Mouse (Mus musculus) E14TG2a.4 (cell line): Measurements from ENCODE around the gene Uts2.

Experiments used
- H3K27me3 ChIP-seq: 2 replicates; pipeline ENCODE4 v1.6.1; 2014; ENCODE audit warnings: low read length, control low read depth; ENCODE audit not compliant: insufficient read depth
- H3K36me3 ChIP-seq: 2 replicates; pipeline ENCODE4 v1.6.1; 2014; ENCODE audit warnings: low read length, control low read depth; ENCODE audit not compliant: insufficient read depth
- H3K4me1 ChIP-seq: replicated peaks from 2 replicates; pipeline ENCODE4 v1.6.1; 2014; ENCODE audit warnings: low read depth, low read length, control low read depth
- H3K4me3 ChIP-seq: replicated peaks from 2 replicates; pipeline ENCODE4 v1.5.1; 2014; ENCODE audit warnings: mild to moderate bottlenecking, low read length
- H3K9me3 ChIP-seq: 2 replicates; pipeline ENCODE4 v1.6.1; 2014; ENCODE audit warnings: low read length, control low read depth
- CTCF ChIP-seq: conservative IDR thresholded peaks from 2 replicates; pipeline ENCODE4 v1.5.1; 2014; ENCODE audit warnings: low read length
- NANOG ChIP-seq: IDR thresholded peaks from 2 replicates; pipeline ENCODE4 v1.6.1; 2014; ENCODE audit warnings: borderline replicate concordance, low read length, mixed read lengths
- POU5F1 ChIP-seq: IDR thresholded peaks from 2 replicates; pipeline ENCODE4 v1.6.1; 2014; ENCODE audit warnings: low read length, borderline replicate concordance

The Uts2 gene

DNA sequence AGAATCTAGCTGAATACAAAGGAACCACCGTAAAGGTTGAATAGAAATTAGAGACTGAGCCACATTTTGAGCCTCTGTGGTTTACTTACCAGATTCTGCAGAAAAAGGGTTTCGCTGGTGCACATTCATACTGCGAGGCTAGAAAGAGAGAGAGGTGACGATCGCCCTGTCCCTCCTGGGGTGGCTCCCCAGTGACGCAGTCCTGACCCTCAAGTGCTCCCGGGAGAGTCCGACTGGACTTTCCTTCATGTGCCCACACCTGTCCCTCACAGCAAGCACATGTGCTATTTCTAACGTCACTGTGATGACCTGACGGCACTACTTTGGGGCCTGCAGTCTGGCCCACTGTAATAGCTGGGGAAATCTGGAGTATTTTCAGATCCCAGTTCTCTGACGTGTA, 40.9 kb downstream of the Uts2 start:
- TF ChIP-seq POU5F1, result no peak
- no peak for TF ChIP-seq NANOG
- TF ChIP-seq CTCF, result no peak
- Histone ChIP-seq H3K4me3 (no peak overlapping the region), H3K27me3 (no peaks in the 10 kb centered on the region), H3K36me3 (peaks cover 15% of the 10 kb centered on the region), H3K4me1 (peaks cover 19% of the 10 kb centered on the region), H3K9me3 (no peaks in the 10 kb centered on the region)

- TF ChIP-seq NANOG (peak; percentile 42; the same call in 1 of the 2 replicates), CTCF (no peak), POU5F1 (no peak)
- peaks cover 11% of the 10 kb centered on the region for H3K27me3 ChIP-seq
- H3K36me3 ChIP-seq, result peaks cover 9% of the 10 kb centered on the region; the same call in 1 of the 2 replicates
- H3K4me1 ChIP-seq, result peaks cover 32% of the 10 kb centered on the region
- no peaks in the 10 kb centered on the region for H3K9me3 ChIP-seq
- no peak overlapping the region for H3K4me3 ChIP-seq
These were observed 44.6 kb downstream of the Uts2 start for GRCm38 (mm10) chr4:151041506-151041905.

GRCm38 (mm10) chr4:151043281-151043680, 46.4 kb downstream of the Uts2 start:
- Histone ChIP-seq H3K4me3 (no peak overlapping the region), H3K9me3 (no peaks in the 10 kb centered on the region), H3K4me1 (peaks cover 26% of the 10 kb centered on the region), H3K36me3 (peaks cover 21% of the 10 kb centered on the region), H3K27me3 (peaks cover 11% of the 10 kb centered on the region)
- TF ChIP-seq POU5F1 (no peak), NANOG (no peak), CTCF (no peak)

DNA sequence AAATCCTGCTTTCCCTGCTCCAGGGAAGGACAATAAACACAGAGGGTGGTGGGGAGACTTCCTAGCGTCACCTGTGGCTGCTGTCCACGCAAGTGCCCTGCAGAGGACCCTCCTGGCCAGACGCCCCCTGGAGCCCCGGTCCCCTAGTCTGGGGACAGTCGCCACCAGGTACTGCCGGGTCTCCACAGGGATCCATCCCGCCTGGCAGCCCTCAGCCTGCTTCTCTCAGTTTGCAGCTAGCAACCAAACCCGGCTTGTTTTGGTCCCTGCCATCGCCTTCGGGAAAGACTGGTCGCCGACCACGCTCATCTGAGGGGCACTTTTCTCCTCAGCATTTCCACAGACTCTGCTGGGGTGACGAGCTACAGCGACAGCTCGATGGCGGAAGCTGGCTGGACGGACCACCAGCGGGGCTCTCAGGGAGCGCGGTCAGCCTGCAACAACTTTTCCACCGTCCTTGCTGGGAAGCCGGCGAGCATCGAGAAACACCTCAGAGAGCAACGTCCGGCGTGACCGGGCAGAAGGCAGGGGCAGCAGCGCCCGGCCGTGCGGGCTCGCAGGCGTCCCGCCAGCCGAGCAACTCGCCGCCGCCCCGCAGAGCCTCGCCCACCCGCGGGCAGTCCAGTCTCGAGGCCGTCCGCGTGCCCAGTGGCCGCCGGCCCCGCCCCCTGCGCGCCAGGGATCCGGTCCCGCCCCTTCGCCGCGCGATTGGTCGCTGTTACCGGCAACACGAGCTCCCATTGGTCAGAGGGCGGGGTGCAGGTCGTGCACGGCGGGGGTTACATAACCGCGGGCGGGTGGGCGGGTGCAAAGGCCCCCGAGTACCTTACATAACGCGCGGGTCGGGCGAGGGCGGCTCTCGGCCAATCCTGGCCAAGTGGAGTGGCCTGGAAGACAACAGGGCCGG, 47.4 kb downstream of the Uts2 start, which contains the start of gene Per3:
TSS of gene Per3 (minus strand) at position 629 of the 907 bp plus-strand sequence.
- H3K4me1 ChIP-seq, result peaks cover 26% of the 10 kb centered on the region
- no peaks in the 10 kb centered on the region for H3K9me3 ChIP-seq
- no peak for TF ChIP-seq POU5F1
- TF ChIP-seq CTCF, result no peak
- no peak for TF ChIP-seq NANOG
- H3K4me3 ChIP-seq, result peak within 1 kb of the TSS; percentile 84
- H3K36me3 ChIP-seq, result peaks cover 31% of the 10 kb centered on the region
- peaks cover 11% of the 10 kb centered on the region for H3K27me3 ChIP-seq

GRCm38 (mm10) chr4:151044944-151045570, 48.2 kb downstream of the Uts2 start:
- TF ChIP-seq POU5F1 (no peak), NANOG (no peak), CTCF (no peak)
- H3K4me3 ChIP-seq, result peak overlapping the region; percentile 84
- peaks cover 26% of the 10 kb centered on the region for H3K4me1 ChIP-seq
- peaks cover 35% of the 10 kb centered on the region for H3K36me3 ChIP-seq
- peaks cover 11% of the 10 kb centered on the region for H3K27me3 ChIP-seq
- H3K9me3 ChIP-seq, result no peaks in the 10 kb centered on the region

DNA sequence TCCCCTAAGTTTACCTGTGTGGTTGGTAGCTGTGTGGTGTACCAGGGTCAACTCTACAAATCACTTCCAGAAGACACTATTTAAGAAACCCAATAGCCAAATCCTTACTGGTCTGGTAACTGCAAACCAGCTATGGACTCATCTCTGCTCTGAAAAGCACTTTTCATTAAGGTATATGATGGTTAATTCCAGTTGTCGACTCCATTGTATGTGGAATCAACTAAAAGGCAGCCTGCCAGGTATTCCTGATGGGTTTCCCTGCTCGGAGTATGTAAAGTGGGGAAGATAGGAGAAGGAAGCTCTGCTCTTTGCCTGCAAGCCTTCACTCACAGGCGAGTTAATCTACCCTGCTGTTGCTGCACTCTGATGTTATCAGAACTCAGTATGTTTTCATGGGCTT, 49.6 kb downstream of the Uts2 start:
- H3K4me3 ChIP-seq, result no peak overlapping the region
- TF ChIP-seq CTCF (no peak), NANOG (no peak), POU5F1 (no peak)
- peaks cover 43% of the 10 kb centered on the region for H3K36me3 ChIP-seq
- peaks cover 11% of the 10 kb centered on the region for H3K27me3 ChIP-seq
- peaks cover 21% of the 10 kb centered on the region for H3K4me1 ChIP-seq
- H3K9me3 ChIP-seq, result no peaks in the 10 kb centered on the region

- H3K36me3 ChIP-seq, result peaks cover 77% of the 10 kb centered on the region
- H3K4me3 ChIP-seq, result no peak overlapping the region
- TF ChIP-seq NANOG, result no peak
- no peak for TF ChIP-seq POU5F1
- no peak for TF ChIP-seq CTCF
- H3K27me3 ChIP-seq, result no peaks in the 10 kb centered on the region
- H3K9me3 ChIP-seq, result no peaks in the 10 kb centered on the region
- H3K4me1 ChIP-seq, result no peaks in the 10 kb centered on the region
These were observed 54.3 kb downstream of the Uts2 start for GRCm38 (mm10) chr4:151051162-151051561.
